Mouse (Mus musculus) lung, postnatal 0 days (tissue): ENCODE results near the gene Fbxo21.

ENCODE experiments used
- CTCF ChIP-seq: IDR thresholded peaks from 2 replicates; pipeline ENCODE4 v1.5.1; 2016; ENCODE audit warnings: antibody characterized with exemption, mild to moderate bottlenecking
- EP300 ChIP-seq: IDR thresholded peaks from 2 replicates; pipeline ENCODE4 v1.6.1; 2016; ENCODE audit warnings: antibody characterized with exemption, mild to moderate bottlenecking, control low read depth

GRCm38 (mm10) chr5:117964750-117965149 is 11.8 kb upstream of the Fbxo21 start:
- TF ChIP-seq CTCF: no peak
- no peak for TF ChIP-seq EP300
